Mouse (Mus musculus): Measurements from ENCODE around the gene Gpr18.

GRCm38 (mm10) chr14:121884150-121884797 lies 31.3 kb downstream of the Gpr18 start:
- TF ChIP-seq POLR2A (IDR thresholded peaks at IDR 0.05; ENCODE audit: low read depth, low read length), result no peak
- no peak for TF ChIP-seq E2F4 (IDR thresholded peaks at IDR 0.05; ENCODE audit: insufficient replicate concordance, low read depth, low read length)
- no peak for TF ChIP-seq MYC (IDR thresholded peaks at IDR 0.05; ENCODE audit: low read depth, low read length)
- TF ChIP-seq ZNF384 (IDR thresholded peaks at IDR 0.05; ENCODE audit: low read depth, low read length), result no peak
- no peak for TF ChIP-seq NRF1 (IDR thresholded peaks at IDR 0.05; ENCODE audit: low read depth, low read length)
